Mouse (Mus musculus) limb, embryonic 12.5 days (tissue): Measurements from ENCODE around the gene Elmod3. TPM values are rescaled to one million over a fixed set of nuclear protein-coding genes. Genes with fewer than 3 reads are reported as not detected.

Experiments used
- polyA plus RNA-seq: library from polyadenylated mRNA; unstranded; fragments of >200 nt; fragmentation: Nextera tagmentation; extraction: Ambion mirVana; gene quantifications from 2 replicates; pipeline ENCODE4 v1.2.1, GENCODE M21; 2016

The Elmod3 gene
- polyA plus RNA-seq, 1 experiment from 2014 or later = 14.8 TPM

Other genes starting within 250 kb of the Elmod3 start
- 8.8 and 9.8 TPM in 2 replicates for gene Tmem150a, start 243.0 kb downstream of the Elmod3 start, polyA plus RNA-seq
- gene Rnf181, start 231.5 kb downstream of the Elmod3 start, polyA plus RNA-seq = 89.1 and 93.4 TPM in 2 replicates
- gene Vamp5, start 217.9 kb downstream of the Elmod3 start, polyA plus RNA-seq = 13.9 and 17.3 TPM in 2 replicates
- 105 and 106 TPM in 2 replicates for gene Vamp8, start 207.7 kb downstream of the Elmod3 start, polyA plus RNA-seq
- gene Ggcx, start 184.1 kb downstream of the Elmod3 start, polyA plus RNA-seq = 34.0 TPM in 2 replicates
- 408 and 461 TPM in 2 replicates for gene Mat2a, start 158.9 kb downstream of the Elmod3 start, polyA plus RNA-seq
- gene Sh2d6, start 76.7 kb downstream of the Elmod3 start, polyA plus RNA-seq = 0.18 TPM in 2 replicates
- gene Capg, start 54.0 kb downstream of the Elmod3 start, polyA plus RNA-seq = 26.2 and 27.4 TPM in 2 replicates
- gene Retsat, start 62 bp upstream of the Elmod3 start, polyA plus RNA-seq = 10.8 and 12.4 TPM in 2 replicates
- 20.9 and 21.7 TPM in 2 replicates for gene Tgoln1, start 18.6 kb upstream of the Elmod3 start, polyA plus RNA-seq
- gene Tcf7l1, start 190.8 kb upstream of the Elmod3 start, polyA plus RNA-seq = 49.3 and 58.3 TPM in 2 replicates